Mouse (Mus musculus) kidney, embryonic 16.5 days (tissue): Measurements from ENCODE around the gene Grin2b. TPM values are rescaled to one million over a fixed set of nuclear protein-coding genes. Genes with fewer than 3 reads are reported as not detected.

Source experiments
- ATAC-seq: fragments of 200-750 bp; cut with Nextera tagmentation; 2 replicates; pipeline ENCODE4 v1.8.0; 2017; ENCODE audit warnings: moderate TSS enrichment; ENCODE audit not compliant: low FRiP score, low TSS enrichment
- H3K27ac ChIP-seq: fragments of 300-500 bp; sonication (generic); 2 replicates; pipeline ENCODE4 v1.5.1; 2014; ENCODE audit warnings: low read length
- H3K27me3 ChIP-seq: fragments of 300-500 bp; sonication (generic); 2 replicates; pipeline ENCODE4 v1.6.1; 2014; ENCODE audit warnings: low read length, control low read depth, mixed read lengths; ENCODE audit not compliant: insufficient read depth
- H3K36me3 ChIP-seq: fragments of 300-500 bp; sonication (generic); 2 replicates; pipeline ENCODE4 v1.6.1; 2014; ENCODE audit warnings: low read length, control low read depth, mixed read lengths; ENCODE audit not compliant: insufficient read depth
- H3K4me1 ChIP-seq: fragments of 300-500 bp; sonication (generic); 2 replicates; pipeline ENCODE4 v1.6.1; 2014; ENCODE audit warnings: low read length, control low read depth, mixed read lengths; ENCODE audit not compliant: insufficient read depth
- H3K4me2 ChIP-seq: fragments of 300-500 bp; sonication (generic); replicated peaks from 2 replicates; pipeline ENCODE4 v1.6.1; 2014; ENCODE audit warnings: low read depth, low read length
- H3K4me3 ChIP-seq: fragments of 300-500 bp; sonication (generic); 2 replicates; pipeline ENCODE4 v1.5.1; 2014; ENCODE audit warnings: mild to moderate bottlenecking, low read length
- H3K9ac ChIP-seq: fragments of 300-500 bp; sonication (generic); replicated peaks from 2 replicates; pipeline ENCODE4 v1.6.1; 2014; ENCODE audit warnings: low read length
- H3K9me3 ChIP-seq: fragments of 300-500 bp; sonication (generic); 2 replicates; pipeline ENCODE4 v1.6.1; 2016; ENCODE audit warnings: low read length, control low read depth
- WGBS: fragments of 180-500 bp; shearing (Covaris S2); extraction: QIAGEN DNeasy Blood & Tissue Kit; methylation state at CpG from one replicate; pipeline ENCODE4 v1.1.7; 2014; 5-methylcytosine and 5-hydroxymethylcytosine counted together
- polyA plus RNA-seq: library from polyadenylated mRNA; unstranded; fragments of >200 nt; fragmentation: Nextera tagmentation; extraction: Ambion mirVana; gene quantifications from 2 replicates; pipeline ENCODE4 v1.2.1, GENCODE M21; 2015

Gene Grin2b
- polyA plus RNA-seq, 1 experiment from 2014 or later: 0.34 TPM

DNA sequence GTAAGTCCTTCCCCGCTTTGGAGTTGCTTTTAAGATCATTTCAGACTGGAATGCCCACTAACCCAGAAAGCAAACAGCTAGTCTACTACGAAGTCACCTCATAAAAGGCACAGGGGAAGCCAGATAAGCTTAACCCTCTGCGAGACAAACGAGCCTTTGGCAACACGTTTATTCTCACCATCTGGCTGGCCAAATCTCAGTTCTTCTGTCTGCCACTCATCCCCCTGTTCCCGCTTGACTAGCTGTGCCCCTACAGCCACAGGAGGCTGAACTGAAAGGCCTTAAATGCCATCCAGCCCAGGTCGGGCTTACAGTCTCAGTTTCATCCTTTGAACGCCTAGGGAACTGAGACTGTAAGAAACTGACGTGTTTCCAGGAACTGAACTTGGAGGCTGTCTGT lies 200.8 kb downstream of the Grin2b start:
- Histone ChIP-seq H3K36me3 (no peaks in the 10 kb centered on the region), H3K4me2 (no peak overlapping the region), H3K27ac (no peak overlapping the region), H3K9ac (no peak overlapping the region), H3K9me3 (no peaks in the 10 kb centered on the region), H3K4me1 (peaks cover 5% of the 10 kb centered on the region; the same call in 1 of the 2 replicates), H3K4me3 (no peak overlapping the region), H3K27me3 (no peaks in the 10 kb centered on the region)
- ATAC-seq: no peak
- 45% methylated on average over 9 of the region's 9 CpGs for whole genome bisulfite sequencing

DNA sequence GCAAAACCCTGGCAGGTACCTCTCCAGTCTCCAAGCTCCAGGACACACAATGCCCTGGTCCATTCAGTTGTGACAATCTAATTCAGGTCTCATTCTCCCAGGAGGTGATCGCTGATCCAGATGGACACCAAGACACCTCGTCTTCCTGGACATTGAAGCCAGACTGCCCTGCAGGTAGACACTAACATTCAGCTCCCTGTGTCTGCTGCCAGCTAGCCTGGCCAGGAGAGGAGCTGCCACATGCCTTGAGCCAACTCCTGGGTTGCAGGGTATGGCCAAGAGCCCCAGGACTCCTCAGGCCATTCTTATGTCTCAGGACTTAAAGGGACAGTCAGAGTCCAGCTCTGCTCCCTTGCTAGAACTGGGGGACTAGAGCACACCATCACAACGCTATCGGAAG lies 201.8 kb downstream of the Grin2b start:
- H3K4me2 ChIP-seq: no peak overlapping the region
- ATAC-seq: no peak
- H3K27ac ChIP-seq: no peak overlapping the region
- H3K9me3 ChIP-seq: no peaks in the 10 kb centered on the region
- no peak overlapping the region for H3K4me3 ChIP-seq
- H3K9ac ChIP-seq: no peak overlapping the region
- WGBS: 93% methylated on average over 4 of the region's 4 CpGs
- no peaks in the 10 kb centered on the region for H3K27me3 ChIP-seq
- no peaks in the 10 kb centered on the region for H3K36me3 ChIP-seq
- peaks cover 5% of the 10 kb centered on the region; the same call in 1 of the 2 replicates for H3K4me1 ChIP-seq

DNA sequence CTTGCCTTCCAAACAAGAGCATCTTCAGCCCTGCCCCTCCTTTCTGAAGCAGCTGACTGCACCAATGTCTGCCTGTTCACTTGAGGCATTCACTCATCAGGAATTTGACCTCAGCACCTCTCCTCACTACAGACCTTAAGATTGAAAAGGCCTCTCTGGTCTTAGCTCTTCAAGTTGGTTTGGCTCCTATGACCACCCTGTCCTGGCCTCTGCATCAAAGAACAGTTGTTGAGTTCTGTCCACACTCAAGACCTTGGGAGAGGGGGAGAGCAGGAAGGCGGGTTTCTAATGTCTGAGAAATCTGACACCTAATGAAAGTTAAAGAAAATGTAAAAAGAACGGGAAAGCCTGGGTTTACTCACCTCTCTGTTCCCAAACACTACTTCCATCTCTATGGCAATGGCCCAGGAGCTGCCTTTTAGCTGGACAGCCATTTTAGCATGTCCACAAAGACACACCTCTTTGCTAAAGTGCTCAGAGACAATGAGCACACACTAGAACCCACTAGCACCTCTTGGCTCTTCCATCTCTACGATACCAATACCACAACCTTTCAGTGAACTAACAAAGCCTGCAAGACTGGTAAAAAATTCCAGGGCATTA lies 202.5 kb downstream of the Grin2b start:
- Histone ChIP-seq H3K4me1 (0 out of 2 replicates have a peak, but pooled peaks cover 2% of the 10 kb centered on the region), H3K9me3 (no peaks in the 10 kb centered on the region), H3K27me3 (no peaks in the 10 kb centered on the region), H3K27ac (no peak overlapping the region), H3K9ac (no peak overlapping the region), H3K4me3 (no peak overlapping the region), H3K36me3 (no peaks in the 10 kb centered on the region), H3K4me2 (no peak overlapping the region)
- 52% methylated on average over 3 of the region's 3 CpGs for WGBS
- ATAC-seq: no peak

DNA sequence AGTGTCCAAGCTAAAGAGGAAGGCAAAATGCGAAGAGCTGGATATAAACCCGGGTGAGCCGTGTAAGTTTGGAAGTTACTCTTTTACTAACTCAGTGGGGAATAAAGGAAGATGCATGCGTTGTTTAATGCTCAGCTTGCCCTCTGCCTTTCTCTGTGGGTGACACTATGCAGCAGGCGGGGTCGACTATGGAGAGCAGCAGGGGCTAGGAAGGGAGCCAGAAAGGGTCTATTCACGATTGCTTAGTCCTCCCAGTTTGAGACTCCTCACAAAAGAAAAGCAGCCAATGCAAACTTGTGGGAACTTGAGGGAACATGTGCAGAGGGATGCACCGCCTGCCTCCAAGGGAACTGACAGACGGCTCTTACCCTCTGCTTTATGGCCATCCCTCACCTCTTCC lies 211.5 kb downstream of the Grin2b start:
- Histone ChIP-seq H3K4me1 (no peaks in the 10 kb centered on the region), H3K4me2 (no peak overlapping the region), H3K36me3 (no peaks in the 10 kb centered on the region), H3K4me3 (no peak overlapping the region), H3K27ac (no peak overlapping the region), H3K27me3 (no peaks in the 10 kb centered on the region), H3K9me3 (peaks cover 3% of the 10 kb centered on the region; the same call in 1 of the 2 replicates), H3K9ac (no peak overlapping the region)
- no peak for ATAC-seq
- 61% methylated on average over 9 of the region's 9 CpGs for WGBS

DNA sequence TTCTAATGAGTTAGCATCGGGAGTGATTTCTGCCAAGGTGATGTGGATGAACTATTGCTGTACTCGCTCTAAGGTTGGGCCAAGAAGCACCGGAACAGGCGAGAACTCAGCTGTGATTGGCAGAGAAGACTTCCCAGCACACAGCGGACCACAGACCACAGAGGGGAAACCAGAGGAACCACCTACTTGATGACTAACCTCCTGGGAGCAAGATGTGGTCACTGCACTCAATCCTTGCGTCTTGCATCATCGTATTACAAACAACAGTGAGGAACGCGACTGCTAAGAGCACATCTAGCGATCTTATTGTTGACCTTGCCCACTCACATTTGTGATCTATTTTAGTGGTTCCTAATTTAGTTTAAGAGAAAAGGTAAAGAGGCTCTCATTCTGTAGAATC lies 213.7 kb downstream of the Grin2b start:
- H3K27me3 ChIP-seq: no peaks in the 10 kb centered on the region
- no peak for ATAC-seq
- H3K4me2 ChIP-seq: no peak overlapping the region
- 93% methylated on average over 10 of the region's 10 CpGs for WGBS
- no peak overlapping the region for H3K27ac ChIP-seq
- no peak overlapping the region for H3K9ac ChIP-seq
- H3K4me1 ChIP-seq: no peaks in the 10 kb centered on the region
- peaks cover 3% of the 10 kb centered on the region; the same call in 1 of the 2 replicates for H3K9me3 ChIP-seq
- H3K4me3 ChIP-seq: no peak overlapping the region
- no peaks in the 10 kb centered on the region for H3K36me3 ChIP-seq

DNA sequence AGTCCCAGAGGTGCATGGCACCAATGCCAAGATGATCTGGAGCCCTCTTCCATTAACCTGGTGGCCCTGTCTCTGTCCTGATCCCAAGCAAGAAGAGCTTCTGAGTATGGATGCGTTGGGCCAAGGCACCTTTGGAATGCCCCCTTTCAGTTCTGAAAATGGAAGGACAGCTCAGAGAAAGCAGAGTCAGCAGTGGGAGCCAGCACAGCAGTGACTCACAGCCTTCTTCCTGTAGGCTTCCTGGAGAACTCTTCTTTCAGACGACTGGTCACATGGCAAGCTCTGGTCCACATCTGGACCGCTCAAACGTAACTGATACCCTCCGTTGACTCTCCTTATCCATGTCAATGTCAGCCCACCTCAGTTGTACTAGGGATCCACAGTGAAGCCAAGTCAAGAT lies 221.6 kb downstream of the Grin2b start:
- H3K4me2 ChIP-seq: no peak overlapping the region

DNA sequence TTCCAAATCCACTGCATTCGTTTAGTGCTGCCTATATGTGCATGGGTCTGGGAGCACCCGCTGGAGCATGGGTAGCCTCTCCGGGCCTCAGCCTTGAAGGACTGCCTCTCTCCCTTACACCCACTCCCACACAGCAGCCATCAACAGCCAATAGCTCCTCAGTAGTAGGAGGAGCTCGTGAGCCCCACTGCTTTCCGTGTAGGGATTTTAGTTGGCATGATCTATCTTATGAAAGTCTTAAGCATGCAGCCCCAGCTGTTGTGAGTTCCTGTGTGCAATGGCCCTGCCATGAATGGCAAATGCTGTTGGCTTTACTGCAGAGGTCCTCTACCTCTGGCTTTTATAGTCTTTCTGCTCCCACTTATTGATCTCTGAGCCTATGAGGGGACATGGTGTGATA lies 227.8 kb downstream of the Grin2b start:
- H3K27me3 ChIP-seq: no peaks in the 10 kb centered on the region
- no peak overlapping the region for H3K9ac ChIP-seq
- H3K4me3 ChIP-seq: no peak overlapping the region
- H3K27ac ChIP-seq: no peak overlapping the region
- no peak for ATAC-seq
- WGBS: 52% methylated on average over 5 of the region's 5 CpGs
- no peak overlapping the region for H3K4me2 ChIP-seq
- no peaks in the 10 kb centered on the region for H3K36me3 ChIP-seq
- H3K9me3 ChIP-seq: no peaks in the 10 kb centered on the region
- peaks cover 8% of the 10 kb centered on the region; the same call in 1 of the 2 replicates for H3K4me1 ChIP-seq

More for the DNA sequence above, 221.6 kb downstream of the Grin2b start:
- no peak overlapping the region for H3K27ac ChIP-seq
- no peak for ATAC-seq
- 61% methylated on average over 5 of the region's 5 CpGs for WGBS
- no peak overlapping the region for H3K4me3 ChIP-seq
- H3K9ac ChIP-seq: no peak overlapping the region
- H3K27me3 ChIP-seq: no peaks in the 10 kb centered on the region
- H3K9me3 ChIP-seq: no peaks in the 10 kb centered on the region
- H3K4me1 ChIP-seq: no peaks in the 10 kb centered on the region
- no peaks in the 10 kb centered on the region for H3K36me3 ChIP-seq

DNA sequence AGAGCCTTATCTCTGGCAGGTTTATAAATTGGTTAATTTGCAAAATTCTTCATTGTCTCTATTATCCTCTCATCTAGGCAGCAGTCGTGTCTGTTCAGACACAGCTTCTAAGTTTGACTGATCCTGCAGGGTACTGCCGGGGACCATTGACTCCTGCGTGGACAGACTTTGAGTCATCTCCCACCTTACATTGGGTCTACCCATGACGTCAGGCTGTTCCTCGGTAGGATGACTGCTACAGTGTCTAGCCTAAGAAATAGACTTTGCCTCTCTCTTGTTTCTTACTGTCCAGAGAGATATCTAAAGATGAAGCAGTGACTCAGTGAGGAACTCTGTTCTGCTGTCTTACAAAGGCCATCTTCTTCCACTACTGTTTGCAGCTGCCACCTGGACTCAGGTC lies 229.0 kb downstream of the Grin2b start:
- no peaks in the 10 kb centered on the region for H3K27me3 ChIP-seq
- no peak overlapping the region for H3K4me2 ChIP-seq
- no peak overlapping the region for H3K4me3 ChIP-seq
- H3K27ac ChIP-seq: no peak overlapping the region
- no peaks in the 10 kb centered on the region for H3K36me3 ChIP-seq
- H3K4me1 ChIP-seq: peaks cover 8% of the 10 kb centered on the region; the same call in 1 of the 2 replicates
- H3K9me3 ChIP-seq: no peaks in the 10 kb centered on the region
- peak; percentile 69 for ATAC-seq
- no peak overlapping the region for H3K9ac ChIP-seq
- 63% methylated on average over 5 of the region's 5 CpGs for WGBS

DNA sequence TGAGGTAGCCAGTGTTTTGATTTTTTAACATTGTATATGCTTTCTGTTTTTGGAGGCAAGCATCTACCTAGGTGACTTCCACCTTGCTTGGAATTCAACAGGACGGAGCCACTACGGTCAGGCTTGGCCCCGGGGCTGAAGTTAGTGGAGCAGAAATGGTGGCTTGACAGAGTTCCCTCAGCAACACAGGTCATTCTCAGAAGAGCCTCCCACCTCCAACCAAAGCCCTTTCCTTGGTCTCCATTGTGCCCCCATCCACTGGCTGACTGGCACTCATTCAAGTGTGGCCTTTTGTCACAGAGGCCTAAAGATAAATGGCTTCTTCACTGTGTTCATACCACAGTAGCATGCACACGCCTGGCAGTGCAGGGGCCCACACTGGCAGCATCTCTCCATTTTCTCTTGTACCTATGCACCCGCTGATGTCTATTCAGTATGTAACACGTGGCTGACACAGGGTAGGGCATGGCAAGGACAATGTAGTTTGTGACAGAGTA lies 230.1 kb downstream of the Grin2b start:
- WGBS: 51% methylated on average over 6 of the region's 6 CpGs
- peak; percentile 85 for ATAC-seq
- Histone ChIP-seq H3K4me3 (no peak overlapping the region), H3K27ac (no peak overlapping the region), H3K9me3 (no peaks in the 10 kb centered on the region), H3K9ac (no peak overlapping the region), H3K36me3 (no peaks in the 10 kb centered on the region), H3K4me1 (peaks cover 8% of the 10 kb centered on the region; the same call in 1 of the 2 replicates), H3K27me3 (no peaks in the 10 kb centered on the region), H3K4me2 (no peak overlapping the region)

DNA sequence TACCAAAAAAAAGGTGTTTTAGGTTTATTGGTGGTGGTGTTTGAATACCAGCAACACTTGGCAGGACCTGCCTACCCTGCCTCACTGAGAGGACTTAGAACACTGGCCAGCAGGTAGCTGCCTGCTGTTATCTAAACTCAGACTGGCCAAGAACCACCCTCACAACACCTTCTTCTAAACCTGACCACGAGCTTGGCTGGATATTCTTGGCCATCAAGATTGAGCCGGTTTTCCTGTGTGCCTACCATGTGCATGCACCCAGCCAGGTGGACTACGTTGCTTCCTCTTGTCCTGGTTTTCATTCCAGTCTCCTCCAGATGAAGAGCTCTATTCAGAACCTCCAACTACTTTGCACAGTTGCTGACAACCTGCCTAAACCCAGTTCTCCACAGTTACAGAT lies 240.4 kb downstream of the Grin2b start:
- Histone ChIP-seq H3K4me2 (no peak overlapping the region), H3K4me3 (no peak overlapping the region)
- WGBS: 89% methylated on average over 3 of the region's 3 CpGs

More for the DNA sequence above, 240.4 kb downstream of the Grin2b start:
- Histone ChIP-seq H3K27ac (no peak overlapping the region), H3K9me3 (no peaks in the 10 kb centered on the region), H3K36me3 (no peaks in the 10 kb centered on the region), H3K27me3 (no peaks in the 10 kb centered on the region), H3K9ac (no peak overlapping the region), H3K4me1 (no peaks in the 10 kb centered on the region)
- ATAC-seq: no peak
